Mouse (Mus musculus) midbrain, postnatal 0 days (tissue): ENCODE measurements around the gene Mettl3. TPM values are rescaled to one million over a fixed set of nuclear protein-coding genes. Genes with fewer than 3 reads are reported as not detected.

Experiments
- ATAC-seq: fragments of 200-750 bp; cut with Nextera tagmentation; 2 replicates; pipeline ENCODE4 v1.8.0; 2017; ENCODE audit warnings: moderate number of reproducible peaks, mild to moderate bottlenecking, moderate TSS enrichment, moderate library complexity; ENCODE audit not compliant: low FRiP score
- DNase-seq: peaks from one replicate; pipeline ENCODE4 v3.0.0-alpha.2; 2015; ENCODE audit warnings: low spot score
- H3K27ac ChIP-seq: fragments of 300-500 bp; sonication (generic); 2 replicates; pipeline ENCODE4 v1.5.1; 2014; ENCODE audit warnings: low read depth, mild to moderate bottlenecking, low read length, mixed read lengths
- H3K27me3 ChIP-seq: fragments of 300-500 bp; sonication (generic); 2 replicates; pipeline ENCODE4 v1.6.1; 2014; ENCODE audit warnings: low read length, control low read depth, mixed read lengths; ENCODE audit not compliant: insufficient read depth
- H3K36me3 ChIP-seq: fragments of 300-500 bp; sonication (generic); 2 replicates; pipeline ENCODE4 v1.6.1; 2014; ENCODE audit warnings: low read length, control low read depth, mixed read lengths; ENCODE audit not compliant: insufficient read depth
- H3K4me1 ChIP-seq: fragments of 300-500 bp; sonication (generic); 2 replicates; pipeline ENCODE4 v1.6.1; 2014; ENCODE audit warnings: mild to moderate bottlenecking, control low read depth, antibody characterized with exemption, low read length, mixed read lengths; ENCODE audit not compliant: insufficient read depth
- H3K4me2 ChIP-seq: fragments of 300-500 bp; sonication (generic); 2 replicates; pipeline ENCODE4 v1.6.1; 2014; ENCODE audit warnings: low read depth, mild to moderate bottlenecking, low read length, mixed read lengths; ENCODE audit not compliant: poor library complexity, severe bottlenecking
- H3K4me3 ChIP-seq: fragments of 300-500 bp; sonication (generic); 2 replicates; pipeline ENCODE4 v1.5.1; 2014; ENCODE audit warnings: low read depth, mild to moderate bottlenecking, low read length, moderate library complexity
- H3K9ac ChIP-seq: fragments of 300-500 bp; sonication (generic); replicated peaks from 2 replicates; pipeline ENCODE4 v1.6.1; 2014; ENCODE audit warnings: mild to moderate bottlenecking, low read length, moderate library complexity, mixed read lengths; ENCODE audit not compliant: poor library complexity, severe bottlenecking
- H3K9me3 ChIP-seq: fragments of 300-500 bp; sonication (generic); 2 replicates; pipeline ENCODE4 v1.6.1; 2016; ENCODE audit warnings: low read length, control low read depth
- CTCF ChIP-seq: IDR thresholded peaks from 2 replicates; pipeline ENCODE4 v1.5.1; 2016; ENCODE audit warnings: antibody characterized with exemption, mild to moderate bottlenecking
- WGBS: fragments of 180-500 bp; shearing (Covaris S2); extraction: QIAGEN DNeasy Blood & Tissue Kit; methylation state at CpG from one replicate; pipeline ENCODE4 v1.1.7; 2014; 5-methylcytosine and 5-hydroxymethylcytosine counted together
- polyA plus RNA-seq: library from polyadenylated mRNA; unstranded; fragments of >200 nt; fragmentation: Nextera tagmentation; extraction: Ambion mirVana; gene quantifications from 2 replicates; pipeline ENCODE4 v1.2.1, GENCODE M21; 2015
- total RNA-seq: library from RNA; depleted of rRNA; stranded (reverse); fragments of >200 nt; gene quantifications from 2 replicates; pipeline ENCODE4 v1.2.3, GENCODE M21; 2014; rRNA removed

Gene Mettl3
- total and polyA plus RNA-seq, 2 experiments from 2014 or later, result 22.6 to 24.1 TPM

DNA sequence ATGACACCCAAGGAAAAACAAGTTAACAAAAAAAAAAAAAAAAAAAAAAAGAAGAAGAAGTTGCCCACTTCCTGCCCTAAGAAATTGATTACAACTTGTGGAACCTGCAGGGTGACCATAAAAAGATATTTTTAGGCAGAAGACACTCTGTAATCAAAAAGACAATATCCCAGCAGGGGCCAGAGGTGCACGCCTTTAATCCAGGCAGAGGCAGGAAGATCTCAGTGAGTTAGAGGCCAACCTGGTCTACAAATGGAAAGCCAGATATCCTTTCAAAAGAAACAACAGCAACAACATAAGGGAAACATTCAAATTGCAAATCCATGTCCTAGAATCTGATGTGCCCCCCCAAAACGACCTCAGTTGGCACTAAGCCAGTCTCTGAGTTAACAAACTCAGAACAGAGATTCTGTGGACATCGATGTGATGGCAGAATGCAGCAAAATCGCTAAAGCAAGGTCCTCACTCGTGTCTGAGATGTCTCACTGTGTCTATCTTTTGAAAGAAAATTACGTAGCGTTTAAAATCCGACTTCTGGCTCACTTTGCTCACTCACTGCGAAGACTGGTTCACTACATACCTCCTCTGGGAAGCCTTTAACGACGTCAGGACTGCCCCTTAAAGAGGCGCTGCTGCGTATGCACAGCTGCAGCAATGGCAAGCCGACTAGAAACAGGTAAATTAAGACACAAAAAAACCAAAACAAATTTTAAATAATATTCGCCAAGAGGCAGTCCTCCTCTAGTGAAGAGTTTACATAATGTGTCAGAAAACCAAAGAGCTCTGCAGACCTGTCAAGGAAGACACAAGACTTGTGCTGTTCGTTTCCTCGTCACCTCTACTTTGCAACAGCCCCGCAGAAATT lies 48.4 kb downstream of the Mettl3 start:
- H3K4me1 ChIP-seq, result peaks cover 10% of the 10 kb centered on the region
- no peak for TF ChIP-seq CTCF
- peak overlapping the region; percentile 92 for H3K27ac ChIP-seq
- peak overlapping the region; percentile 67 for H3K4me2 ChIP-seq
- WGBS, result 7% methylated on average over 18 of the region's 18 CpGs
- H3K9ac ChIP-seq, result peak overlapping the region; percentile 84
- no peaks in the 10 kb centered on the region; the same call in none of the 2 replicates for H3K36me3 ChIP-seq
- no peaks in the 10 kb centered on the region for H3K27me3 ChIP-seq
- ATAC-seq (no peak), DNase-seq (peak; percentile 37)
- H3K9me3 ChIP-seq, result no peaks in the 10 kb centered on the region
- H3K4me3 ChIP-seq, result peak overlapping the region; percentile 91

- H3K36me3 ChIP-seq, result no peaks in the 10 kb centered on the region
- WGBS, result 80% methylated on average over 4 of the region's 4 CpGs
- no peak for ATAC-seq
- no peak overlapping the region for H3K27ac ChIP-seq
- H3K9ac ChIP-seq, result no peak overlapping the region
- no peak overlapping the region for H3K4me3 ChIP-seq
- H3K27me3 ChIP-seq, result no peaks in the 10 kb centered on the region
- no peaks in the 10 kb centered on the region for H3K9me3 ChIP-seq
- H3K4me1 ChIP-seq, result no peaks in the 10 kb centered on the region; the same call in 1 of the 2 replicates
- DNase-seq, result no peak
- no peak overlapping the region for H3K4me2 ChIP-seq
- no peak for TF ChIP-seq CTCF
Measured at GRCm38 (mm10) chr14:52246129-52246528, 58.8 kb downstream of the Mettl3 start.

Other genes with a start within 250 kb of the Mettl3 start
- 57.6 and 69.2 TPM in 2 replicates for gene Hnrnpc, start 201.1 kb downstream of the Mettl3 start, total RNA-seq
- 242 and 258 TPM in 2 replicates for gene Hnrnpc, start 201.1 kb downstream of the Mettl3 start, polyA plus RNA-seq
- 5.5 and 6.4 TPM in 2 replicates for gene Rpgrip1, start 194.4 kb downstream of the Mettl3 start, total RNA-seq
- gene Rpgrip1, start 194.4 kb downstream of the Mettl3 start, polyA plus RNA-seq, result 55.9 and 59.8 TPM in 2 replicates
- gene Supt16, start 107.7 kb downstream of the Mettl3 start, total RNA-seq, result 32.3 and 42.1 TPM in 2 replicates
- 35.4 and 36.9 TPM in 2 replicates for gene Supt16, start 107.7 kb downstream of the Mettl3 start, polyA plus RNA-seq
- 109 and 128 TPM in 2 replicates for gene Chd8, start 47.3 kb downstream of the Mettl3 start, total RNA-seq
- 27.9 and 31.9 TPM in 2 replicates for gene Chd8, start 47.3 kb downstream of the Mettl3 start, polyA plus RNA-seq
- gene Tox4, start 26.0 kb downstream of the Mettl3 start, total RNA-seq, result 54.7 and 58.5 TPM in 2 replicates
- gene Tox4, start 26.0 kb downstream of the Mettl3 start, polyA plus RNA-seq, result 44.9 and 47.7 TPM in 2 replicates
- 56.7 and 57.7 TPM in 2 replicates for gene Rab2b, start 25.6 kb downstream of the Mettl3 start, total RNA-seq
- gene Rab2b, start 25.6 kb downstream of the Mettl3 start, polyA plus RNA-seq, result 48.2 and 57.6 TPM in 2 replicates
- gene Sall2, start 23.6 kb upstream of the Mettl3 start, total RNA-seq, result 98.8 and 112 TPM in 2 replicates
- gene Sall2, start 23.6 kb upstream of the Mettl3 start, polyA plus RNA-seq, result 37.8 and 39.0 TPM in 2 replicates
- gene Olfr1513, start 51.3 kb upstream of the Mettl3 start, total RNA-seq, result not detected in 2 replicates
- not detected in 2 replicates for gene Olfr1513, start 51.3 kb upstream of the Mettl3 start, polyA plus RNA-seq
- not detected in 2 replicates for gene Olfr1512, start 74.0 kb upstream of the Mettl3 start, total RNA-seq
- not detected in 2 replicates for gene Olfr1512, start 74.0 kb upstream of the Mettl3 start, polyA plus RNA-seq
- gene Olfr1511, start 92.3 kb upstream of the Mettl3 start, total RNA-seq, result not detected in 2 replicates
- gene Olfr1511, start 92.3 kb upstream of the Mettl3 start, polyA plus RNA-seq, result 0.21 TPM in 1 of 2 replicates, not detected in the other
- not detected in 2 replicates for gene Olfr1510, start 109.2 kb upstream of the Mettl3 start, total RNA-seq
- not detected in 2 replicates for gene Olfr1510, start 109.2 kb upstream of the Mettl3 start, polyA plus RNA-seq
- not detected in 2 replicates for gene Olfr1509, start 137.9 kb upstream of the Mettl3 start, total RNA-seq
- not detected in 2 replicates for gene Olfr1509, start 137.9 kb upstream of the Mettl3 start, polyA plus RNA-seq
- 0.05 TPM in 1 of 2 replicates, not detected in the other for gene Olfr1508, start 162.4 kb upstream of the Mettl3 start, total RNA-seq
- not detected in 2 replicates for gene Olfr1508, start 162.4 kb upstream of the Mettl3 start, polyA plus RNA-seq
- gene Olfr1507, start 190.6 kb upstream of the Mettl3 start, total RNA-seq, result not detected in 2 replicates
- not detected in 2 replicates for gene Olfr1507, start 190.6 kb upstream of the Mettl3 start, polyA plus RNA-seq